Mouse (Mus musculus): ENCODE data around the gene Myo18a. TPM values are rescaled to one million over a fixed set of nuclear protein-coding genes. Genes with fewer than 3 reads are reported as not detected.

Myo18a gene
- polyA plus RNA-seq, 1 experiment from 2014 or later = 23.8 TPM

GRCm38 (mm10) chr11:77848131-77848530 is 85.1 kb downstream of the Myo18a start:
- ATAC-seq (ENCODE audit: low FRiP score) (no peak), DNase-seq (ENCODE audit: low spot score, missing footprints) (no peak)
- H3K9me3 ChIP-seq (ENCODE audit: control insufficient read depth, low read length) = no peaks in the 10 kb centered on the region
- WGBS = 40% methylated on average over 5 of the region's 5 CpGs
- peaks cover 7% of the 10 kb centered on the region for H3K36me3 ChIP-seq (ENCODE audit: control insufficient read depth, insufficient read depth, low read length)
- H3K27ac ChIP-seq (ENCODE audit: low read depth, low read length) = no peak overlapping the region
- H3K4me1 ChIP-seq (ENCODE audit: control insufficient read depth, insufficient read depth, low read length) = peaks cover 18% of the 10 kb centered on the region
- H3K4me3 ChIP-seq (ENCODE audit: low read depth, low read length) = no peak overlapping the region
- no peak overlapping the region for H3K9ac ChIP-seq (ENCODE audit: low read length)
- no peak overlapping the region for H3K4me2 ChIP-seq
- H3K27me3 ChIP-seq (ENCODE audit: control insufficient read depth, insufficient read depth, low read length) = no peaks in the 10 kb centered on the region

DNA sequence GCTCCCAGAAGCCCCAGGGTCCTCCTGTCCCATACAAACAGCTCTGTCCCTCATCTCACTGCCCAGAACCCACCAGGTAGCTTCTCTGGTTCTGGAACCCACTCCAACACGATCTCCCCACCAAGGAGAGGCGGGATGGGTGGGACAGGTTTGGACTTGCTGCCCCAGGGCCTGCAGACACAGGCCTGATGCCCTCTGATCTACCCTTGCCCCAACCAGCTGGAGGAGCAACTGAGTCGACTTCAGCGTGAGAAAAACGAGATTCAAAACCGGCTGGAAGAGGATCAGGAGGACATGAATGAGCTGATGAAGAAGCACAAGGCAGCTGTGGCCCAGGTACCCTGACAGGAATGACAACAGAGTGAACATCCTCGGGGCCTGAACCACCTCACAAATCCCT is 86.1 kb downstream of the Myo18a start:
- Histone ChIP-seq H3K9ac (ENCODE audit: low read length) (no peak overlapping the region), H3K4me2 (no peak overlapping the region), H3K27ac (ENCODE audit: low read depth, low read length) (no peak overlapping the region), H3K4me3 (ENCODE audit: low read depth, low read length) (no peak overlapping the region), H3K4me1 (ENCODE audit: control insufficient read depth, insufficient read depth, low read length) (peaks cover 18% of the 10 kb centered on the region), H3K27me3 (ENCODE audit: control insufficient read depth, insufficient read depth, low read length) (no peaks in the 10 kb centered on the region), H3K36me3 (ENCODE audit: control insufficient read depth, insufficient read depth, low read length) (peaks cover 7% of the 10 kb centered on the region), H3K9me3 (ENCODE audit: control insufficient read depth, low read length) (no peaks in the 10 kb centered on the region)
- WGBS = 80% methylated on average over 7 of the region's 7 CpGs
- no peak for DNase-seq (ENCODE audit: low spot score, missing footprints)
- no peak for ATAC-seq (ENCODE audit: low FRiP score)

DNA sequence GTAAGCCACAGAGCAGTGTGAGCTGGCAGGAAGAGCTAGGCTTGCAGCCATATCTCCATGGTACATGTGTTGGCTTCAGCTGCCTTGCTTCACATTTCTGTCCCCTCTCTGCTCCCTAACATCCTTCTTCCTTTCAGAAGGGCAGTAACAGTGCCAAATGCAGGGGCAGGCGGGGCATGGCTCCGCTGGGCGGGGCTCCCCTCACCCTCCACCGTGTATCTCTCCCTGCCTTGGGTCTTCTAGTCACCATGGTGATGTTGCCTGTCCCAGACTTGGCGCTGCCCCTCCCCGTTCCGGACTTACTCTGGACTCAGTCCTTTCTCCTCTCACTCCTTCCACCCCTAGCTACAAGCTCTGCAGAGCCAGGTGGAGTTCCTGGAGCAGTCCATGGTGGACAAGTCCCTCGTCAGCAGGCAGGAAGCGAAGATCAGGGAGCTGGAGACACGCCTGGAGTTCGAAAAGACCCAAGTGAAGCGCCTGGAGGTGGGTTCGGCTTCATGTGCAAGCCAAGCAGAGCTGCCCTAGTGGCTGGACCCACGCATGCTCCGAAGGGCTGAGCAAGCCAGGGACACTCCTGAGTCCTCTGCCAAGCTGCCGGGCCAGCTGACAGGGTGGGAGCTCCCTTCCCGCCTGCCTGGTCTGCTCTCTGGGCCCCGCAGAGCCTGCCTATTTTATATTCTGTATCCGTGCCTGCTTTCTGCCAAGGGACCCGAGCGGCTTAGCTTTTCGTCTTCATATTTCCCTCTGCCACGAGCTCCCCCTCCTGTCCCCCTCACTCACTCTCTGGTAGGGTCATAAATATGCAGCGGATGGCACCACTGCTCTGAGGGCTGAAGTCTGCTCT is 87.6 kb downstream of the Myo18a start:
- Histone ChIP-seq H3K36me3 (ENCODE audit: control insufficient read depth, insufficient read depth, low read length) (peaks cover 5% of the 10 kb centered on the region), H3K27me3 (ENCODE audit: control insufficient read depth, insufficient read depth, low read length) (no peaks in the 10 kb centered on the region), H3K9ac (ENCODE audit: low read length) (peak overlapping the region; percentile 44), H3K27ac (ENCODE audit: low read depth, low read length) (peak overlapping the region; percentile 68), H3K4me3 (ENCODE audit: low read depth, low read length) (no peak overlapping the region), H3K4me1 (ENCODE audit: control insufficient read depth, insufficient read depth, low read length) (peaks cover 22% of the 10 kb centered on the region), H3K4me2 (peak overlapping the region; percentile 19; the same call in 1 of the 2 replicates), H3K9me3 (ENCODE audit: control insufficient read depth, low read length) (no peaks in the 10 kb centered on the region)
- ATAC-seq (ENCODE audit: low FRiP score) (peak; percentile 86), DNase-seq (ENCODE audit: low spot score, missing footprints) (peak; percentile 95)
- WGBS = 40% methylated on average over 24 of the region's 24 CpGs

DNA sequence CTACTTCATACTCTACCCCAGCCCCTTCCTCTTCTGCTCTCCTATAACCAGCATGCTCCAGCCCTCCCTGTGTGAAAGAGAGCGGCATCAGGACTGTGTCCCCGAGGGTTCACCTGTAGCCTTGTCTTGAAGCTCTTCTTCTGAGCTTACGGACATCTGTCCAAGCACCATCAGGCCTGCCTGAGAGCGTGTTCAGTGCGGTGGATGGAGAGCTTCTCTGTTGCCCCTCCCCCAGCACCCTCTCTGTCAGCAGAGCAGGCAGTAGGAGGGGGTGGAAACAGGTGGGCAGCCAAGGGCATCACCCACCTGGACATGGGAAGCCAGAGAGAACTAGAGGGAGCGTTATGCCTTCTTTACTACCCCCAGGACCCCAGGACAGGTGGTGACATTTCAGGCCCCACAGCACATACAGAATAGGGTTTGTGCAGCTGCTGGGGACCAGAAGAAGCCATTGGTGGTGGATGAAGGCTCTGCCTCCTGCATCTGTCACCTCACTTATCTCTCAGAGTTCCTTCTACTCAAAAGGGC is 88.5 kb downstream of the Myo18a start:
- Histone ChIP-seq H3K27ac (ENCODE audit: low read depth, low read length) (peak overlapping the region; percentile 68; the same call in 1 of the 2 replicates), H3K9me3 (ENCODE audit: control insufficient read depth, low read length) (no peaks in the 10 kb centered on the region), H3K9ac (ENCODE audit: low read length) (peak overlapping the region; percentile 44; the same call in 1 of the 2 replicates), H3K4me1 (ENCODE audit: control insufficient read depth, insufficient read depth, low read length) (peaks cover 22% of the 10 kb centered on the region), H3K36me3 (ENCODE audit: control insufficient read depth, insufficient read depth, low read length) (peaks cover 1% of the 10 kb centered on the region; the same call in 1 of the 2 replicates), H3K4me2 (no peak overlapping the region), H3K4me3 (ENCODE audit: low read depth, low read length) (no peak overlapping the region), H3K27me3 (ENCODE audit: control insufficient read depth, insufficient read depth, low read length) (no peaks in the 10 kb centered on the region)
- ATAC-seq (ENCODE audit: low FRiP score) (peak; percentile 14; the same call in 1 of the 2 replicates), DNase-seq (ENCODE audit: low spot score, missing footprints) (no peak)
- 76% methylated on average over 6 of the region's 6 CpGs for WGBS

DNA sequence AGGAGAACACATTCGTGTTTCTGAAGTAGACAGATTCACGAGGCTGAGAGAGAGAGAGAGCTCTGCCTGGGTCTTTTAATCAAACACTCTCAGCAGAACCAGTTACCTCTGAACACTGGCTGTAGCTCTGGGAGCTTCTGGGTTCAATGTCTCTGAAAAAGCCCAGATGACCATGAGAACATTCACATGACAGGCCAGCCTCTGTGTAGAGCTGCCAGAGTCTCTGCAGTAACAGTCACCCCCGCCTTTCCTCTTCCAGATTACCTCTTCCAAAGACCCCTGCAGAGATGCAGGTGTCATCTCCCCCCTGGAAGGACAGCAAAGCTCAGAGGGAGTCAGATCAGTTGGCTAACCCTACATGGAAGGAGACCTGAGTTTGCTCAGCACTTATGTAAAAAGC is 89.1 kb downstream of the Myo18a start:
- Histone ChIP-seq H3K36me3 (ENCODE audit: control insufficient read depth, insufficient read depth, low read length) (no peaks in the 10 kb centered on the region), H3K27me3 (ENCODE audit: control insufficient read depth, insufficient read depth, low read length) (no peaks in the 10 kb centered on the region), H3K27ac (ENCODE audit: low read depth, low read length) (no peak overlapping the region), H3K4me3 (ENCODE audit: low read depth, low read length) (no peak overlapping the region), H3K4me2 (no peak overlapping the region), H3K9me3 (ENCODE audit: control insufficient read depth, low read length) (no peaks in the 10 kb centered on the region), H3K4me1 (ENCODE audit: control insufficient read depth, insufficient read depth, low read length) (peaks cover 22% of the 10 kb centered on the region), H3K9ac (ENCODE audit: low read length) (no peak overlapping the region)
- 77% methylated on average over 3 of the region's 3 CpGs for whole genome bisulfite sequencing
- no peak for ATAC-seq (ENCODE audit: low FRiP score)
- DNase-seq (ENCODE audit: low spot score, missing footprints) = no peak

GRCm38 (mm10) chr11:77852941-77853668 is 90.1 kb downstream of the Myo18a start:
- no peak for DNase-seq (ENCODE audit: low spot score, missing footprints)
- Histone ChIP-seq H3K36me3 (ENCODE audit: control insufficient read depth, insufficient read depth, low read length) (no peaks in the 10 kb centered on the region), H3K27ac (ENCODE audit: low read depth, low read length) (no peak overlapping the region), H3K4me2 (no peak overlapping the region), H3K9ac (ENCODE audit: low read length) (no peak overlapping the region), H3K27me3 (ENCODE audit: control insufficient read depth, insufficient read depth, low read length) (no peaks in the 10 kb centered on the region; the same call in 1 of the 2 replicates), H3K9me3 (ENCODE audit: control insufficient read depth, low read length) (no peaks in the 10 kb centered on the region), H3K4me1 (ENCODE audit: control insufficient read depth, insufficient read depth, low read length) (peaks cover 26% of the 10 kb centered on the region), H3K4me3 (ENCODE audit: low read depth, low read length) (no peak overlapping the region)
- WGBS = 91% methylated on average over 17 of the region's 17 CpGs
- no peak for ATAC-seq (ENCODE audit: low FRiP score)

DNA sequence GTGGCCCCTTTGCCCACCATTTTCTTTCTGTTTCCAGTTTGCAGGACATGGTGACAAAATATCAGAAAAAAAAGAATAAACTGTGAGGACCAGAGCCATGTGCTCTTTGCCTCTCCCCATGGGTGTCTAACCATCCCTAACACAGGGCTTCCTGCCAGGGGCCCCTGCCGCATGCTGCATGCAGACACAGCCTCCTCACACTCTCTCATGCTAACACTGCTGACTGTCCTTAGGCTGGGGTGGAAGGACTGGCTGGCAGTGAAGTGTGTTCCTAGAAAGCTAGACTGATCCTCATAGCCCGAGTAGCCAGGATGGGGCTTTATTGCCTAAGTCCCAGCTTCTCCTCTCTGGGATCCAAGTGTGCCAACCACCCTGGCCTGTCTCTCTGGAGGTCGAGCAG is 91.6 kb downstream of the Myo18a start:
- Histone ChIP-seq H3K4me2 (no peak overlapping the region), H3K9ac (ENCODE audit: low read length) (no peak overlapping the region), H3K27ac (ENCODE audit: low read depth, low read length) (peak overlapping the region; percentile 6; the same call in 1 of the 2 replicates), H3K27me3 (ENCODE audit: control insufficient read depth, insufficient read depth, low read length) (peaks cover 4% of the 10 kb centered on the region; the same call in 1 of the 2 replicates), H3K4me1 (ENCODE audit: control insufficient read depth, insufficient read depth, low read length) (peaks cover 33% of the 10 kb centered on the region), H3K36me3 (ENCODE audit: control insufficient read depth, insufficient read depth, low read length) (no peaks in the 10 kb centered on the region), H3K9me3 (ENCODE audit: control insufficient read depth, low read length) (no peaks in the 10 kb centered on the region), H3K4me3 (ENCODE audit: low read depth, low read length) (no peak overlapping the region)
- DNase-seq (ENCODE audit: low spot score, missing footprints) (no peak), ATAC-seq (ENCODE audit: low FRiP score) (no peak)
- 62% methylated on average over 3 of the region's 3 CpGs for WGBS

DNA sequence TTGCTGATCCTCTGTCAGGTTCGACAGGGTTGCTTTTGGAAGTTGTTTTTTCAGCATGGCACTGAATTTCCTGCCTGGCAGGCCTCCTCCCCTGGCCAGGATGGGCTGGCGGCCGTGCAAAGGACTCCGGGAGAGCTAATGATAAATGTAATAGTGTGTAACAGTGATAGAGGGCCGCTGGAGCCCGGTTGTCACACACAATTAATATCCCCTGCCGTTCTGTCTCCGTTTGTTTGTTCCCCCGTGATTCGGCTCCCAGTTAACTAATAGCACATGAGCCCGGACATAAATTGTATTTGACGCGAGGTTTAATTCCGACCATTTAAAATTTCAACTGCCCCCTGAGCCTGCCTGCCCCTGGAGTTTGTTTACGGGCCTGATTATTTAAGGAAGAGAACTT is 92.3 kb downstream of the Myo18a start:
- Histone ChIP-seq H3K9ac (ENCODE audit: low read length) (no peak overlapping the region), H3K4me3 (ENCODE audit: low read depth, low read length) (no peak overlapping the region), H3K4me2 (no peak overlapping the region), H3K4me1 (ENCODE audit: control insufficient read depth, insufficient read depth, low read length) (peaks cover 29% of the 10 kb centered on the region), H3K36me3 (ENCODE audit: control insufficient read depth, insufficient read depth, low read length) (0 out of 2 replicates have a peak, but pooled peaks cover 3% of the 10 kb centered on the region), H3K27ac (ENCODE audit: low read depth, low read length) (no peak overlapping the region), H3K9me3 (ENCODE audit: control insufficient read depth, low read length) (no peaks in the 10 kb centered on the region), H3K27me3 (ENCODE audit: control insufficient read depth, insufficient read depth, low read length) (peaks cover 5% of the 10 kb centered on the region; the same call in 1 of the 2 replicates)
- no peak for DNase-seq (ENCODE audit: low spot score, missing footprints)
- no peak for ATAC-seq (ENCODE audit: low FRiP score)
- WGBS = 50% methylated on average over 15 of the region's 15 CpGs
